Mouse (Mus musculus) liver, embryonic 14.5 days (tissue): ENCODE measurements around the gene Tmem8.

Experiments used
- CTCF ChIP-seq: IDR thresholded peaks from 2 replicates; pipeline ENCODE4 v1.5.1; 2016; ENCODE audit warnings: antibody characterized with exemption, low read depth, control low read depth
- EP300 ChIP-seq: IDR thresholded peaks from 2 replicates; pipeline ENCODE4 v1.6.1; 2016; ENCODE audit warnings: antibody characterized with exemption, low read depth

- TF ChIP-seq CTCF (no peak), EP300 (no peak)
These were observed 32.2 kb upstream of the Tmem8 start for GRCm38 (mm10) chr17:26080867-26081266.
